Mouse (Mus musculus) hindbrain, embryonic 14.5 days (tissue): ENCODE measurements around the gene Ddah1. TPM values are rescaled to one million over a fixed set of nuclear protein-coding genes. Genes with fewer than 3 reads are reported as not detected.

ENCODE experiments used
- ATAC-seq: fragments of 200-750 bp; cut with Nextera tagmentation; 2 replicates; pipeline ENCODE4 v1.8.0; 2017; ENCODE audit warnings: moderate number of reproducible peaks, mild to moderate bottlenecking, moderate TSS enrichment, moderate library complexity; ENCODE audit not compliant: low FRiP score
- DNase-seq: peaks from one replicate; pipeline ENCODE4 v3.0.0-alpha.2; 2015; ENCODE audit warnings: low spot score
- H3K27ac ChIP-seq: fragments of 300-500 bp; sonication (generic); 2 replicates; pipeline ENCODE4 v1.5.1; 2014; ENCODE audit warnings: mild to moderate bottlenecking, moderate library complexity
- H3K27me3 ChIP-seq: fragments of 300-500 bp; sonication (generic); 2 replicates; pipeline ENCODE4 v1.6.1; 2014; ENCODE audit warnings: mild to moderate bottlenecking, low read length, mixed read lengths; ENCODE audit not compliant: control insufficient read depth, insufficient read depth
- H3K36me3 ChIP-seq: fragments of 300-500 bp; sonication (generic); replicated peaks from 2 replicates; pipeline ENCODE4 v1.6.1; 2014; ENCODE audit not compliant: control insufficient read depth, insufficient read depth
- H3K4me1 ChIP-seq: fragments of 300-500 bp; sonication (generic); replicated peaks from 2 replicates; pipeline ENCODE4 v1.6.1; 2014; ENCODE audit warnings: antibody characterized with exemption, low read length, mixed read lengths; ENCODE audit not compliant: control insufficient read depth, insufficient read depth
- H3K4me2 ChIP-seq: fragments of 300-500 bp; sonication (generic); replicated peaks from 2 replicates; pipeline ENCODE4 v1.6.1; 2014; ENCODE audit warnings: mild to moderate bottlenecking, moderate library complexity
- H3K4me3 ChIP-seq: fragments of 300-500 bp; sonication (generic); replicated peaks from 2 replicates; pipeline ENCODE4 v1.5.1; 2014; ENCODE audit warnings: mild to moderate bottlenecking, low read length
- H3K9ac ChIP-seq: fragments of 300-500 bp; sonication (generic); 2 replicates; pipeline ENCODE4 v1.6.1; 2014
- H3K9me3 ChIP-seq: fragments of 300-500 bp; sonication (generic); 2 replicates; pipeline ENCODE4 v1.6.1; 2016; ENCODE audit warnings: low read length; ENCODE audit not compliant: control insufficient read depth
- WGBS: fragments of 180-500 bp; shearing (Covaris S2); extraction: QIAGEN DNeasy Blood & Tissue Kit; methylation state at CpG from one replicate; pipeline ENCODE4 v1.1.7; 2014; 5-methylcytosine and 5-hydroxymethylcytosine counted together
- polyA plus RNA-seq: library from polyadenylated mRNA; unstranded; fragments of >200 nt; fragmentation: Nextera tagmentation; extraction: Ambion mirVana; gene quantifications from 2 replicates; pipeline ENCODE4 v1.2.1, GENCODE M21; 2014

The Ddah1 gene
- 102 and 117 TPM in 2 replicates for polyA plus RNA-seq

DNA sequence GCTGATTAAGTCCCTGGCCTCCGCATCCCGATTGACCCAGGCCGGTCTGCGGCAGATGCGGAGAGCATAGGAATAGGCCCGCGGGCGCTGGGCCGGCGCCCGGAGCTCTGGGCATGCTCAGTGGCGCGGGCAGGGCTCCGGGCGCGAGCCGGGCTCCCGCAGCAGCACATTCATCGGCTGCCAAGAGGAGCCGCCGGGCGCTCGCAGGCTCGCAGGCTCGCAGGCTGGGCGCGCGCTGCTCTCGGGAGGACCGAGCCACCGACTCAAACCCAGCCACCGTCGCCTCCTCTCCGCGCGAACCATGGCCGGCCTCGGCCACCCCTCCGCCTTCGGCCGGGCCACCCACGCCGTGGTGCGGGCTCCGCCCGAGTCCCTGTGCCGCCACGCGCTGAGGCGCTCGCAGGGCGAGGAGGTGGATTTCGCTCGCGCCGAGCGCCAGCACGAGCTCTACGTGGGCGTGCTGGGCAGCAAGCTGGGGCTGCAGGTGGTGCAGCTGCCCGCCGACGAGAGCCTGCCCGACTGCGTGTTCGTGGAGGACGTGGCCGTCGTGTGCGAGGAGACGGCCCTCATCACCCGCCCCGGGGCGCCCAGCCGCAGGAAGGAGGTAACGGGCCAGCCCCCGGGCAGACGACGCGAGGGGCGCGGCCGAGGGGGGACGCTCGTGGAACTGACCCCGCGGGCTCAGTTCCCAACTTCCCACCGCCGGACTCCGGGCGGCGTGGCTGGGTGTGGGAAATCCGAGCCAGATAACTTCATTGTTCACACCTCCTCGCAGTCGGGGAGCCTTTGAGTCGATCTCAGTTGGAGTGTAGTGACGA is at the start of gene Ddah1:
TSS of gene Ddah1 (plus strand) at position 115 of the 818 bp plus-strand sequence.
- WGBS, result under 1% methylated on average over 88 of the region's 97 CpGs
- H3K4me1 ChIP-seq, result peaks cover 12% of the 10 kb centered on the region; the same call in 1 of the 2 replicates
- peak within 1 kb of the TSS; percentile 98 for H3K4me2 ChIP-seq
- no peaks in the 10 kb centered on the region for H3K36me3 ChIP-seq
- peak within 1 kb of the TSS; percentile 86 for H3K27ac ChIP-seq
- H3K27me3 ChIP-seq, result no peaks in the 10 kb centered on the region
- H3K9me3 ChIP-seq, result no peaks in the 10 kb centered on the region
- ATAC-seq (peak; percentile 94), DNase-seq (peak; percentile 80)
- peak within 1 kb of the TSS; percentile 66 for H3K4me3 ChIP-seq
- H3K9ac ChIP-seq, result peak within 1 kb of the TSS; percentile 90

GRCm38 (mm10) chr3:145715923-145716322 is 42.6 kb upstream of the Ddah1 start:
- Histone ChIP-seq H3K27me3 (no peaks in the 10 kb centered on the region), H3K4me2 (no peak overlapping the region), H3K9ac (no peak overlapping the region), H3K4me1 (no peaks in the 10 kb centered on the region), H3K27ac (no peak overlapping the region), H3K4me3 (no peak overlapping the region), H3K9me3 (no peaks in the 10 kb centered on the region), H3K36me3 (no peaks in the 10 kb centered on the region)
- DNase-seq, result no peak
- ATAC-seq, result no peak
- 93% methylated on average over 7 of the region's 7 CpGs for WGBS

DNA sequence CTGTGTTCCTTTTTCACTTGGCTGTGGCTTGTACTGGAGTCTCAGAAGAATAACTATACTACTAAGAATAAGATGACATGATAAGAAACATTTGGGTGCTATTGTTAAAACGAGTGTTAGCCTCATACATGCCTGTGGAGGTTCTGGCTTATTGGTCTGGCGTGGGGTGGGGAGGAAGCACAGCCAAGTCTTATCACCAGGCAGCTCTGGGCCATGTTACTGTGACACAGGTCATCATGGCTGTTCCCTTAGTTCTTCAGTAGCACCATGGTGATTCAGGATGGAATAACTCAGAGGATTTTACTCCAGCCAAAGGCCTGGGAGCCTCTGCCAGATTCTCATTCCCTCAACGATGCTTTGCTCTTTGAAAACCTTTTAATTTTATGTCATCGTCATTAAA is 38.8 kb upstream of the Ddah1 start:
- 85% methylated on average over 4 of the region's 4 CpGs for WGBS
- Histone ChIP-seq H3K4me1 (no peaks in the 10 kb centered on the region), H3K4me2 (no peak overlapping the region), H3K27me3 (no peaks in the 10 kb centered on the region), H3K9me3 (0 out of 2 replicates have a peak, but pooled peaks cover 4% of the 10 kb centered on the region), H3K27ac (no peak overlapping the region), H3K36me3 (no peaks in the 10 kb centered on the region), H3K4me3 (no peak overlapping the region), H3K9ac (no peak overlapping the region)
- ATAC-seq (no peak), DNase-seq (no peak)

- Histone ChIP-seq H3K27ac (no peak overlapping the region), H3K36me3 (no peaks in the 10 kb centered on the region), H3K4me3 (no peak overlapping the region), H3K27me3 (no peaks in the 10 kb centered on the region), H3K9ac (no peak overlapping the region), H3K4me1 (0 out of 2 replicates have a peak, but pooled peaks cover 4% of the 10 kb centered on the region), H3K9me3 (0 out of 2 replicates have a peak, but pooled peaks cover 4% of the 10 kb centered on the region), H3K4me2 (no peak overlapping the region)
- ATAC-seq, result no peak
- 76% methylated on average over 8 of the region's 8 CpGs for WGBS
- DNase-seq, result no peak
These were observed 33.4 kb upstream of the Ddah1 start for GRCm38 (mm10) chr3:145725078-145725477.

GRCm38 (mm10) chr3:145728336-145728735 is 30.1 kb upstream of the Ddah1 start:
- 63% methylated on average over 8 of the region's 8 CpGs for WGBS
- DNase-seq, result no peak

DNA sequence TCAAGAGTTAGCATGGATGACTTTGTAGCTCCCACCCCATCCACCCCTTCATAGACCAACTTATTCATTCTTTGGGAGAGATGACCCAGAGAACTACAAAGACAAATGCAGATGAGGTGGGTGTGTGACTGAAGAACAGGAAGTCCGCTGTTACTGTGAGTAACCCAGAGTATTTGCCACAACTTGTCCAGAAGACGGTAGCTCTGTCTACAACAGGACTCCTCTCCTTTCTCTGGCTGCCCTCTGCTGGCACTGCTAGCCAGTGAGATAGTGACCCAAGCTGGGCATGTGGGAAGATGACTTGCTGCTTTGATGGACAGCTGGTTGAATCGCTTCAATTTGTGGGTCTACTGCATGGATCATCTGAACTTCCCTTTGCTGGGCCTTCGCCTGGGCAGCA is 28.9 kb upstream of the Ddah1 start:
- no peak for ATAC-seq
- no peaks in the 10 kb centered on the region for H3K36me3 ChIP-seq
- no peak for DNase-seq

More at GRCm38 (mm10) chr3:145728336-145728735, 30.1 kb upstream of the Ddah1 start:
- Histone ChIP-seq H3K9me3 (no peaks in the 10 kb centered on the region), H3K4me2 (no peak overlapping the region), H3K4me3 (no peak overlapping the region), H3K27me3 (no peaks in the 10 kb centered on the region), H3K27ac (no peak overlapping the region), H3K4me1 (0 out of 2 replicates have a peak, but pooled peaks cover 4% of the 10 kb centered on the region), H3K9ac (no peak overlapping the region), H3K36me3 (no peaks in the 10 kb centered on the region)
- no peak for ATAC-seq

GRCm38 (mm10) chr3:145730092-145730491 is 28.4 kb upstream of the Ddah1 start:
- Histone ChIP-seq H3K4me1 (0 out of 2 replicates have a peak, but pooled peaks cover 4% of the 10 kb centered on the region), H3K4me2 (no peak overlapping the region), H3K9ac (no peak overlapping the region), H3K36me3 (no peaks in the 10 kb centered on the region), H3K27me3 (no peaks in the 10 kb centered on the region), H3K4me3 (no peak overlapping the region), H3K9me3 (no peaks in the 10 kb centered on the region), H3K27ac (no peak overlapping the region)
- no peak for ATAC-seq
- 38% methylated on average over 3 of the region's 3 CpGs for WGBS
- no peak for DNase-seq

More for the DNA sequence above, 28.9 kb upstream of the Ddah1 start:
- H3K9ac ChIP-seq, result no peak overlapping the region
- H3K9me3 ChIP-seq, result no peaks in the 10 kb centered on the region
- WGBS, result 70% methylated on average over 4 of the region's 4 CpGs
- no peak overlapping the region for H3K27ac ChIP-seq
- H3K27me3 ChIP-seq, result no peaks in the 10 kb centered on the region
- no peak overlapping the region for H3K4me2 ChIP-seq
- H3K4me3 ChIP-seq, result no peak overlapping the region
- H3K4me1 ChIP-seq, result 0 out of 2 replicates have a peak, but pooled peaks cover 4% of the 10 kb centered on the region

- DNase-seq (no peak), ATAC-seq (no peak)
- H3K27me3 ChIP-seq, result no peaks in the 10 kb centered on the region
- H3K9ac ChIP-seq, result no peak overlapping the region
- H3K36me3 ChIP-seq, result no peaks in the 10 kb centered on the region
- no peak overlapping the region for H3K4me2 ChIP-seq
- H3K9me3 ChIP-seq, result no peaks in the 10 kb centered on the region
- no peak overlapping the region for H3K27ac ChIP-seq
- H3K4me3 ChIP-seq, result no peak overlapping the region
- 0 out of 2 replicates have a peak, but pooled peaks cover 2% of the 10 kb centered on the region for H3K4me1 ChIP-seq
- 87% methylated on average over 8 of the region's 8 CpGs for WGBS
These were observed 23.6 kb upstream of the Ddah1 start for GRCm38 (mm10) chr3:145734857-145735256.

DNA sequence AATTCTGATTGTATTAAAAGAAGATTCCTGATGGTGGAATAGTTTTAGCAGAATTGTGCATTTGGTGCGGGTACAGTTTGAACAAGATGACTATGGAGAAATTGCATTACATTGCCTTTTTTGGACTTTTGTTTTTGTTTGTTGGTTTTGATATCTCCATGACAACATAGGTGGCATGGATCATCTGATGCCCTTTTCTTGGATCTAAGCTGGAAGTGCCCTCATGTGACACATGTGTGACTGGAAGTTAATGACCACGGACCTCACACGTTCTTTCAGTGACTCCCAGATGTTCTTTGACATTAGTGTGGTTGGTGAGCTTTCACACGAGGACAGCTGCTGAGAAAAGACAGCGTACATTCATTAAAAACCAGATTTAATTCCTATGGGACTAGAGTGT is 21.9 kb upstream of the Ddah1 start:
- H3K27me3 ChIP-seq, result no peaks in the 10 kb centered on the region
- no peak overlapping the region for H3K9ac ChIP-seq
- H3K9me3 ChIP-seq, result no peaks in the 10 kb centered on the region
- ATAC-seq, result no peak
- H3K4me2 ChIP-seq, result no peak overlapping the region
- H3K36me3 ChIP-seq, result no peaks in the 10 kb centered on the region
- no peak for DNase-seq
- no peak overlapping the region for H3K27ac ChIP-seq
- no peak overlapping the region for H3K4me3 ChIP-seq
- H3K4me1 ChIP-seq, result no peaks in the 10 kb centered on the region
- WGBS, result 73% methylated on average over 5 of the region's 5 CpGs
